Mouse (Mus musculus) telencephalon, adult 2 months (tissue): Measurements from ENCODE around the gene Slc5a1.

Experiments used
- DNase-seq: peaks from one replicate; pipeline ENCODE4 v3.0.0-alpha.2; 2011; ENCODE audit warnings: low read depth, low spot score

Slc5a1 gene

GRCm38 (mm10) chr5:33193567-33193966, 89.5 kb downstream of the Slc5a1 start:
- DNase-seq: no peak

DNA sequence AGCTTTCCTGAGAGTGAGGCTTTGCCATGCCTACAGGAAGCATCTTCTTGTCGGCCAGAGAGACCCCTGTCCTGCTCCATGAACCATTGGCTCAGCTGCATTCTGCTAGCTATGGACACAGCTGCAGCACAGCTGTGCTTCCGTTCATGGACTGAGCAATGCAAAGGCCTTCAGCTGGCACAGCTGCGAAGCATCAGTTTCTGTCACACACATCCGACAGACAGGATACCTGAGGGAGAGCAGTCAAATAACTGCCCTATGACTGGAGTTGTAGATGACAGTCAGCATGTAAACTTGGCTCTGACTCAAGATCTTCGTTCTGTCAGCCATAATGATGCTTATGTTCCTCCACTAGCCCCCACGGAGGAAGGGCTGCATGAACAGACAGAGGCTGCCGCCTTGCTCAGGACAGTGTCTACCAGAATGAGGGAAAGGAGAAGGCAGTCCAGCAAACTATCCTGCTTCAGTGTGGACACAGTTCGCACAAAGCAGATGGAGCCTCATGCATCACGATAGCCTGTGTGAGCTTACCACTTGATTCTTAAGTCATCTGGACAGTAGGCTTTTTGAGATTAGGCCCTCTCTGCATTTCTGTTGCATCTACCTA, 91.3 kb downstream of the Slc5a1 start:
- DNase-seq: no peak

DNA sequence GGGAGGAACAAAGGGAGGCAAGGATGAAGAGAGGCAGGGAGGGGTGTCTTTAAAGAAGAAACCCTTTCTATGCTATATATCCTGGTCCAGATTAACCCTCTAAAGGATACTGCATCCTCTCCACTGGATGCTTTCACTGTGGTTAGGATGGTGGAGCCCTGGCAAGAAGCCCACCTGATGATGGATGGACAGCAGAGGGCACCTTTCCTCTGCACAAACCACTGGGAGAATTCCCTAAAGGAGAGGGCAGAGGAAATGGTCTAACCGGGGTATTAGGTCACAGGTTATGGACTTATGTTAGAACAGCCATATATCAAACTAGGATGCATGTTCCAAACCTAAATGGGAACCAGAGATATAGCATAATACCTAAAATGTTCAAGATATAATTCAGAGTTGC, 96.1 kb downstream of the Slc5a1 start:
- DNase-seq: no peak

DNA sequence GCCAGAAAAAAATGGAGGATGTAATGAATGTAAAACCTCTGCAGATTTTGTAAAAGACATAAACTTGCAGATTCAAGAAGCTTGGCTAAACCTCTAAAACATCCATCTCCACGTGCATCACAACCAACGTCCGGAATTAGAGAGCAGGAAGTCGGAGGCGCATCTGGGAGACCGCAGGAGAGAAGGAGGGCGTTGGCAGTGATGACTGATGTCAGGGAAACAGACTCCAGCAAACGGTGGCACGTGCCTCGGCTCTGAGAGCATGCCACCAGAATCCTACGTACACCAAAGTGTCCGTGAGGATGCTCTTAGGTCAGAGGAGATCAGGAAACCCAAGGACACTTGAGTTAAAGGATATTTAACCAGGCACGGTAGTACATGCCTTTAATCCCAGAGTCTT, 97.7 kb downstream of the Slc5a1 start:
- DNase-seq: no peak

GRCm38 (mm10) chr5:33202516-33203170, 98.6 kb downstream of the Slc5a1 start:
- no peak for DNase-seq

DNA sequence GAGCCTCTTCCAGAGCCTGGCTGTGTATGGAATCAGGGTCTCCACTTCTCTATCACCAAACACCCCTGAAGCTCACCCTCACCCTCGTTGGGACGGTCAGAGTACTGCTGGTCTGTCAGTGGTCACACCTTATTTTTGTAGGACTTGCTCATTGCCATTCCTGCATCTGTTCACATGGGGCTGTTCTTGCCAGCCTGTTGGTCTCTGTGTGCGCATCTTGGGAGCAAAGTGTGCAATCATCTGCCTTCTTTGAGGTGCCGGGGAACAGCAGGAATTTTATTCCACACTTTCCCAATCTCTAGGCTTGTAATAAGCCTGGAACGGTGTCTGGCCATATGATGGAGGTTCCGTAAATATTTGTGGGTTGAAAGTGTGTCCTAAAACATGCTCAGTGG, 99.1 kb downstream of the Slc5a1 start:
- DNase-seq: no peak

DNA sequence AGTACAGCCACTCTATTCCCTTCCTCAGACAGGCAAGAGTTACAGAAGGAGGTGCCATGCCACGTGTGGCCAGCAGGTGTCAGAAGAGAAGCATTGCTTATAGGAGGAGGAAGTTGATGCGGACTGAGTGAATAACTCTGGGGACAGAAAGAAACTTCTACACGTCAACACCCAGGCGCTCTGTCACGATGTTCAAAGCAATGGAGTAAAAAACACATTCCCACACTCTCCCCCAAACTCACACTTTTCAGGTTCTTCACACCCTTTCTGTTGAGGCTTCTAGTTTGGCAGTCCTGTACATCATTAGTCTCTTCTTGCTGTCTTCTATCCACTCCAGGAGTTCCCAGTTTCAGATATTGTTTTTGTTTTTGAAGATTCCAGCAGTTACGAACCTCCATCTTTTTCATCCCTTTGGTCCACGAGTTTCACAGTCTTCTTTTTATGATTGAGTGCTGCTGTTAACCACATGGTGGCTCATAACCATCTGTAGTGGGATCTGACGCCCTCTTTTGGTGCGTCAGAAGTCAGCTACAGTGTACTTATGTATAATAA, 99.7 kb downstream of the Slc5a1 start:
- DNase-seq: peak; percentile 45

- no peak for DNase-seq
These were observed 100.3 kb downstream of the Slc5a1 start for GRCm38 (mm10) chr5:33204284-33204683.

- no peak for DNase-seq
These were observed 102.3 kb downstream of the Slc5a1 start for GRCm38 (mm10) chr5:33206328-33206727.

- DNase-seq: no peak
These were observed 103.1 kb downstream of the Slc5a1 start for GRCm38 (mm10) chr5:33207136-33207535.

GRCm38 (mm10) chr5:33208533-33209245, 104.7 kb downstream of the Slc5a1 start:
- DNase-seq: no peak

GRCm38 (mm10) chr5:33210515-33210914, 106.5 kb downstream of the Slc5a1 start:
- no peak for DNase-seq

DNA sequence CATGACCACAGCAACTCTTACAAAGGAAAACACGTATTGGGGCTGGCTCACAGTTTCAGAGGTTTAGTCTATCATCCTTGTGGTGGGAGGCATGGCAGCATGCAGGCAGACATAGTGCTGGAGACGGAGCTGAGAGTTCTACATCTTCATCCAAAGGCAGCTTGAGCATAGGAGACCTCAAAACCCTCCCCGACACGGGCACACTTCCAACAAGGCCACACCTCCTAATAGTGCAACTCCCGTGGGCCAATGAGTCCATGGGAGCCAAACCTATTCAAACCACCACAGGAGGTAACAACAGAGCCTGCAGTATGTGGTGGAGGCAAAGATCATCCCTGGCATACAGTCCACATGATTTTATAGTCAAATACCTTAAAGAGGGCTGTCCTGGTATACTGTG, 107.2 kb downstream of the Slc5a1 start:
- no peak for DNase-seq
